Mouse (Mus musculus) limb, embryonic 15.5 days (tissue): ENCODE measurements around the gene Trabd2b. TPM values are rescaled to one million over a fixed set of nuclear protein-coding genes. Genes with fewer than 3 reads are reported as not detected.
A peak's percentile ranks its signal among the peaks of the same experiment; 100 is the strongest.

Experiments used
- ATAC-seq: fragments of 200-750 bp; cut with Nextera tagmentation; 2 replicates; pipeline ENCODE4 v1.8.0; 2017; ENCODE audit warnings: low read depth, moderate TSS enrichment; ENCODE audit not compliant: insufficient number of reproducible peaks, low FRiP score, low TSS enrichment
- H3K27ac ChIP-seq: fragments of 300-500 bp; sonication (generic); 2 replicates; pipeline ENCODE4 v1.5.1; 2015; ENCODE audit warnings: moderate library complexity, mild to moderate bottlenecking, inconsistent platforms
- H3K27me3 ChIP-seq: fragments of 300-500 bp; sonication (generic); 2 replicates; pipeline ENCODE4 v1.6.1; 2015; ENCODE audit warnings: inconsistent platforms
- H3K36me3 ChIP-seq: fragments of 300-500 bp; sonication (generic); 2 replicates; pipeline ENCODE4 v1.6.1; 2015; ENCODE audit warnings: inconsistent platforms
- H3K4me1 ChIP-seq: fragments of 300-500 bp; sonication (generic); 2 replicates; pipeline ENCODE4 v1.6.1; 2015; ENCODE audit warnings: inconsistent platforms
- H3K4me2 ChIP-seq: fragments of 300-500 bp; sonication (generic); 2 replicates; pipeline ENCODE4 v1.6.1; 2015; ENCODE audit warnings: mild to moderate bottlenecking, inconsistent platforms
- H3K4me3 ChIP-seq: fragments of 300-500 bp; sonication (generic); 2 replicates; pipeline ENCODE4 v1.5.1; 2015; ENCODE audit warnings: mild to moderate bottlenecking, inconsistent platforms
- H3K9ac ChIP-seq: fragments of 300-500 bp; sonication (generic); 2 replicates; pipeline ENCODE4 v1.6.1; 2015; ENCODE audit warnings: inconsistent platforms
- H3K9me3 ChIP-seq: fragments of 300-500 bp; sonication (generic); 2 replicates; pipeline ENCODE4 v1.6.1; 2016; ENCODE audit warnings: inconsistent platforms
- WGBS: fragments of 180-500 bp; shearing (Covaris S2); methylation state at CpG from one replicate; pipeline ENCODE4 v1.1.7; 2015; 5-methylcytosine and 5-hydroxymethylcytosine counted together
- polyA plus RNA-seq: library from polyadenylated mRNA; unstranded; fragments of >200 nt; fragmentation: Nextera tagmentation; extraction: Ambion mirVana; gene quantifications from 2 replicates; pipeline ENCODE4 v1.2.1, GENCODE M21; 2015

Trabd2b gene
- polyA plus RNA-seq, 1 experiment from 2014 or later: 3.1 TPM

GRCm38 (mm10) chr4:114593554-114594215 lies 187.2 kb downstream of the Trabd2b start:
- ATAC-seq: no peak
- no peak overlapping the region for H3K4me3 ChIP-seq
- H3K4me1 ChIP-seq: peaks cover 29% of the 10 kb centered on the region
- H3K27me3 ChIP-seq: peaks cover 9% of the 10 kb centered on the region; the same call in 1 of the 2 replicates
- no peak overlapping the region for H3K9ac ChIP-seq
- H3K4me2 ChIP-seq: no peak overlapping the region
- H3K27ac ChIP-seq: peak overlapping the region; percentile 43; the same call in 1 of the 2 replicates
- 25% methylated on average over 13 of the region's 13 CpGs for WGBS
- no peaks in the 10 kb centered on the region for H3K9me3 ChIP-seq
- 0 out of 2 replicates have a peak, but pooled peaks cover 6% of the 10 kb centered on the region for H3K36me3 ChIP-seq

GRCm38 (mm10) chr4:114595188-114595701 lies 188.7 kb downstream of the Trabd2b start:
- Histone ChIP-seq H3K27me3 (peaks cover 9% of the 10 kb centered on the region; the same call in 1 of the 2 replicates), H3K36me3 (0 out of 2 replicates have a peak, but pooled peaks cover 6% of the 10 kb centered on the region), H3K27ac (0 out of 2 replicates have a peak overlapping the region, but pooled peaks have one; percentile 11), H3K4me2 (0 out of 2 replicates have a peak overlapping the region, but pooled peaks have one; percentile 3), H3K9ac (no peak overlapping the region), H3K4me3 (no peak overlapping the region), H3K4me1 (peaks cover 29% of the 10 kb centered on the region), H3K9me3 (no peaks in the 10 kb centered on the region)
- 0 out of 2 replicates have a peak, but pooled peaks have one; percentile 47 for ATAC-seq
- 43% methylated on average over 2 of the region's 2 CpGs for WGBS

GRCm38 (mm10) chr4:114599121-114599520 lies 192.6 kb downstream of the Trabd2b start:
- H3K27me3 ChIP-seq: peaks cover 5% of the 10 kb centered on the region; the same call in 1 of the 2 replicates
- H3K4me3 ChIP-seq: no peak overlapping the region
- H3K9me3 ChIP-seq: no peaks in the 10 kb centered on the region
- H3K4me2 ChIP-seq: no peak overlapping the region
- H3K4me1 ChIP-seq: peaks cover 28% of the 10 kb centered on the region
- no peak for ATAC-seq
- H3K9ac ChIP-seq: no peak overlapping the region
- H3K27ac ChIP-seq: no peak overlapping the region
- H3K36me3 ChIP-seq: peaks cover 2% of the 10 kb centered on the region; the same call in 1 of the 2 replicates

- Histone ChIP-seq H3K4me2 (no peak overlapping the region), H3K9me3 (no peaks in the 10 kb centered on the region), H3K9ac (no peak overlapping the region), H3K36me3 (peaks cover 2% of the 10 kb centered on the region; the same call in 1 of the 2 replicates), H3K4me3 (no peak overlapping the region), H3K27ac (no peak overlapping the region), H3K4me1 (peaks cover 16% of the 10 kb centered on the region), H3K27me3 (0 out of 2 replicates have a peak, but pooled peaks cover 2% of the 10 kb centered on the region)
- ATAC-seq: no peak
- 33% methylated on average over 8 of the region's 8 CpGs for WGBS
Observed at GRCm38 (mm10) chr4:114601201-114602009, 194.9 kb downstream of the Trabd2b start.

GRCm38 (mm10) chr4:114605670-114606069 lies 199.1 kb downstream of the Trabd2b start:
- H3K27me3 ChIP-seq: no peaks in the 10 kb centered on the region
- peaks cover 2% of the 10 kb centered on the region; the same call in 1 of the 2 replicates for H3K36me3 ChIP-seq
- H3K9me3 ChIP-seq: no peaks in the 10 kb centered on the region
- ATAC-seq: no peak
- WGBS: 56% methylated on average over 3 of the region's 3 CpGs
- no peak overlapping the region for H3K4me3 ChIP-seq
- H3K4me1 ChIP-seq: peaks cover 32% of the 10 kb centered on the region
- H3K9ac ChIP-seq: no peak overlapping the region
- no peak overlapping the region for H3K4me2 ChIP-seq
- no peak overlapping the region for H3K27ac ChIP-seq

- peak; percentile 80 for ATAC-seq
- H3K27ac ChIP-seq: peak overlapping the region; percentile 69
- no peak overlapping the region for H3K9ac ChIP-seq
- no peaks in the 10 kb centered on the region for H3K27me3 ChIP-seq
- H3K4me1 ChIP-seq: peaks cover 40% of the 10 kb centered on the region
- H3K4me3 ChIP-seq: no peak overlapping the region
- no peak overlapping the region for H3K4me2 ChIP-seq
- WGBS: 36% methylated on average over 2 of the region's 2 CpGs
- H3K36me3 ChIP-seq: peaks cover 2% of the 10 kb centered on the region; the same call in 1 of the 2 replicates
- no peaks in the 10 kb centered on the region for H3K9me3 ChIP-seq
Observed at GRCm38 (mm10) chr4:114607873-114608272, 201.3 kb downstream of the Trabd2b start.

GRCm38 (mm10) chr4:114609297-114609696 lies 202.8 kb downstream of the Trabd2b start:
- no peak for ATAC-seq
- H3K27ac ChIP-seq: no peak overlapping the region
- H3K36me3 ChIP-seq: no peaks in the 10 kb centered on the region
- peaks cover 52% of the 10 kb centered on the region for H3K4me1 ChIP-seq
- no peak overlapping the region for H3K9ac ChIP-seq
- H3K4me2 ChIP-seq: no peak overlapping the region
- 86% methylated on average over 4 of the region's 4 CpGs for WGBS
- H3K27me3 ChIP-seq: no peaks in the 10 kb centered on the region
- H3K4me3 ChIP-seq: no peak overlapping the region
- H3K9me3 ChIP-seq: no peaks in the 10 kb centered on the region

- H3K27ac ChIP-seq: peak overlapping the region; percentile 43
- H3K36me3 ChIP-seq: no peaks in the 10 kb centered on the region
- no peaks in the 10 kb centered on the region for H3K9me3 ChIP-seq
- 65% methylated on average over 8 of the region's 8 CpGs for WGBS
- H3K9ac ChIP-seq: no peak overlapping the region
- H3K4me1 ChIP-seq: peaks cover 52% of the 10 kb centered on the region
- no peak overlapping the region for H3K4me3 ChIP-seq
- peak; percentile 45 for ATAC-seq
- no peak overlapping the region for H3K4me2 ChIP-seq
- H3K27me3 ChIP-seq: no peaks in the 10 kb centered on the region
Observed at GRCm38 (mm10) chr4:114611166-114611929, 204.8 kb downstream of the Trabd2b start.

- Histone ChIP-seq H3K4me2 (no peak overlapping the region), H3K36me3 (no peaks in the 10 kb centered on the region), H3K9ac (no peak overlapping the region), H3K27ac (no peak overlapping the region), H3K4me3 (no peak overlapping the region), H3K27me3 (no peaks in the 10 kb centered on the region), H3K9me3 (no peaks in the 10 kb centered on the region), H3K4me1 (peaks cover 49% of the 10 kb centered on the region)
- peak; percentile 9 for ATAC-seq
- 56% methylated on average over 5 of the region's 5 CpGs for WGBS
Observed at GRCm38 (mm10) chr4:114612032-114612431, 205.5 kb downstream of the Trabd2b start.

- no peak for ATAC-seq
Observed at GRCm38 (mm10) chr4:114612827-114613226, 206.3 kb downstream of the Trabd2b start.

GRCm38 (mm10) chr4:114614086-114614485 lies 207.6 kb downstream of the Trabd2b start:
- H3K9ac ChIP-seq: no peak overlapping the region
- H3K27ac ChIP-seq: peak overlapping the region; percentile 54; the same call in 1 of the 2 replicates
- H3K4me1 ChIP-seq: peaks cover 36% of the 10 kb centered on the region
- H3K4me2 ChIP-seq: no peak overlapping the region
- WGBS: 48% methylated on average over 1 of the region's 1 CpGs
- no peaks in the 10 kb centered on the region for H3K27me3 ChIP-seq
- H3K36me3 ChIP-seq: no peaks in the 10 kb centered on the region
- no peak for ATAC-seq
- no peak overlapping the region for H3K4me3 ChIP-seq
- H3K9me3 ChIP-seq: no peaks in the 10 kb centered on the region

More at GRCm38 (mm10) chr4:114612827-114613226, 206.3 kb downstream of the Trabd2b start:
- no peak overlapping the region for H3K4me3 ChIP-seq
- no peaks in the 10 kb centered on the region for H3K27me3 ChIP-seq
- no peaks in the 10 kb centered on the region for H3K9me3 ChIP-seq
- no peak overlapping the region for H3K4me2 ChIP-seq
- WGBS: 81% methylated on average over 4 of the region's 4 CpGs
- H3K36me3 ChIP-seq: no peaks in the 10 kb centered on the region
- no peak overlapping the region for H3K9ac ChIP-seq
- H3K27ac ChIP-seq: no peak overlapping the region
- peaks cover 41% of the 10 kb centered on the region for H3K4me1 ChIP-seq
